Mouse (Mus musculus) left cerebral cortex, adult 9 months (tissue): ENCODE results near the gene Prkcz.
A peak's percentile ranks its signal among the peaks of the same experiment; 100 is the strongest.

Source experiments
- DNase-seq, 2 experiments: peaks; one replicate each; pipeline ENCODE4 v3.0.0; 2022; ENCODE audit warnings: low spot score in 2 of 2

Gene Prkcz

GRCm38 (mm10) chr4:155361303-155361791, at the start of gene Prkcz:
Prkcz (minus strand) TSS chr4:155361361.
- DNase-seq: peak in 1 of 2 experiments; percentile 65

DNA sequence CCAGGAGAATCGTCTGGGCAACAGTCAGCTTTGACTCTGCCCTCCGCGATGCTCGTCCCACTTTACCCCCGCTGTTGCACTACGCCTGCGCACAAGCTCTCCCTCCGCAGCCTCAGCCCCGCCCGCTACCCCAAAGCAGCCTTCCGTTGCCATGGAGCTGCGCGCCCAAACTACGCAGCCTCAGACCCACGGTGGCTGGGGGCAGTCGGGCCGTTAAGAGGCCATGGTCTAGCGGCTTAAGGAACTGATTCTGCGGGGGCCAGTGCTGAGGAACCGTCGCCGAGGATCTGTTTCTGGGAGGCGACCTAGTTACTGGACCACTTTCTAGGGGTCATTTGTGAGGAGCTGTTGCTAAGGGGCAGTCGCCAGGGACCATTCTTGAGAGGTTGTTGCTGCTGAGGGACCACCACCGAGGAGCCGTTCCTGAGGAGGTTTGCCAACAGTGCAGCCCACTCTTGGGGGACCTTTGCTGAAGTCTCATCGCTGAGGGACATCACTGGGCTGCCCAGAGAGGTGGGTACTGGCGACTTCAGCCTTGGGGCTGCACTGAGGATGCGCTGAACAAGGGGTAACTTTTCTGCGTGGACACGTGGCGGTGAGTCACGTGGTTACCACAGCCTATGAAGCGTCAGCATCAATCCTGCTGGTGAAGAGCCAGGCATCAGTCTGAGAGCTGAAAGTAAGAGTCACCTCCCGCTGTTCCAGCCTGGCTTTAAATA, 48.1 kb upstream of the Prkcz start, which contains the start of gene Cfap74:
Gene Cfap74 (plus strand): TSS at position 133 of the 719 bp plus-strand sequence.
- peak; percentile 72 to 84 for DNase-seq

DNA sequence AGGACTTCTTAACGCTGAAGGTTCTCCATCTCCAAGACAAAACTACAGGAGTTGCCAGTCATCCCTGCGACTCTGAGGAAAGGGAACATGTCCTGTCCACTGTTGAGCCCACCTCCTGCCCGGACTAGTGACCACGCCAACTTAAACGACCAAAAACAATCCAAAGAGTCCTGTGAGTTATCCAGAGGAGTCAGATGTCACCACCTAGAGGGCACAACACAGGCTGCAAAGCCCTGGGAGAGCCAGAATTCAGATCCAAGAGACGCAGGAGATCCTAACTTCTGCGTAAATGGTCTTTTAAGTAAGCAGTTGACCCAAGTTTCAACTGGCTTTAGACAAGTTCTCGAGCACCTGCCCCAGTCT, 47.5 kb upstream of the Prkcz start:
- no peak for DNase-seq

GRCm38 (mm10) chr4:155402489-155402888, 41.3 kb upstream of the Prkcz start:
- no peak for DNase-seq

- no peak for DNase-seq
Measured at GRCm38 (mm10) chr4:155401121-155401520, 40.0 kb upstream of the Prkcz start.

DNA sequence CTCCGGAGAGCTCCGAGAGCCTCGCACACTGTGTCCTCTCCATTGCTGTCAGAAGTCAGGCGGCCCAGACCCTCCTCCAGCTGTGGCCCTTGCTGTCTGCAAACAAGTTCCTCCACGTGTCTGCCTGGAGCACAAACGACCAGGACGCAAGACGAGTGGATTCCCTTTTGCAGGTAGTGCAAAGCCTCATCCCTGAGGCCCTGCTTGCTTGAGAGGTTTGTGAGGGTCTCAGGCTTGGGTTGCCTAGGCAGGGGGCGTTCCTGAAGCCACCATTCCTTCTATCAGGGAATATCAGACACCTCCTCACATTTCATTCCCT, 37.0 kb upstream of the Prkcz start:
- DNase-seq: peak in 1 of 2 experiments; percentile 10

DNA sequence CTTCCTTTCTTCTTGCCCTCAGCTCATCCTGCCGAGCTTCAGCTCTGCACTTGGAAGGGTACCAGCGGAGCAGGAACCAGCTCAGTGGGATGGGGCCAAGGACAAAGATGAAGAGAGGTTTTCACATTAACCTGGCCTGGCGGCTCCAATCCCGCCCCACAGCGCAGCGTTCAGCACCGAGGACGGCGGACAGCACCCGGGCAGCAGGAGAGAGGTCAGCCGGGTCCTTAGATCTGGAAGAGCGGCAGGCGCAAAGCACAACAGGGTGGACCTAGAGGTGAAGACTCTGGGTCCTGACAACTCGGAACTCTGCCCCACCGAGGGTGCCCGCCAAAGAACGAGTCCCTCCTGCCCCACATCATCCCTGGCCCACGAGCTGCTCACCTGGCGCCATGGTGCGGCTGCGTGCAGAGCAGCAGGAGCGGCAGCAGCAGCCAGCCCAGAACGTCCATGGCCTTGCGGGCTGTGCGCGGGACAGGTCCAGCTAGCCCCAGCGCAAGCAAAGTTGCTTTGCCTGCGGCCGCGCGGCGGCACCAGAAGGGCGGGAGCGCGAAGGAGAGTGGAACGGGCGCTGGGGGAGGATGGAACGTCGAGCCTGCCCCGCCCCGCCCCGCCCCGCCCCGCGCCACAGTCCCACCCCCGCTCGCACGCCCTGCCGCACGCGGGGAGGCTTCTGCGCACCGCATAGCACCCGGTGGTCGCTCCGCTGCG, 36.5 kb upstream of the Prkcz start, which contains the start of gene Gabrd:
Gene Gabrd (minus strand): TSS at position 602 of the 711 bp plus-strand sequence.
- DNase-seq: peak in 1 of 2 experiments; percentile 43

- no peak for DNase-seq
Measured at GRCm38 (mm10) chr4:155396751-155397150, 35.6 kb upstream of the Prkcz start.

DNA sequence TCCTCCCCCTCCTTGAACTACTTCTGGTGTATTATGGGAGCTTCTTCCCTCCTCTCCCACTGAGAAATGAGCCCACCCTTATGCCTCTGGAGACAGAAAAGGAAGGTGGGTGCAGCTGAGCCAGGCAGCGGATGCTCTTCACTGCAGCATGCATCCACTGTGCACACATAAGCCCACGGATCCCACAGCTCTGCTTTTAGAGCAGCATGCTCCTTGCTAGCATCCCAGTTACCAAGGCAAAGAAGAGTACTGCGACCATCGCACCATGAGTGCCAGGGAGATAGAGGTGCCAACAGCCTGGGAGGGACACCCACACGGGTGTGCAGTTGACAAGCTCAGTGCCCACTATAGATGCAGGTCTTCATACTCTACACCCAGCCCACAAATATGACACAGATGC, 34.3 kb upstream of the Prkcz start:
- peak; percentile 73 to 82 for DNase-seq

DNA sequence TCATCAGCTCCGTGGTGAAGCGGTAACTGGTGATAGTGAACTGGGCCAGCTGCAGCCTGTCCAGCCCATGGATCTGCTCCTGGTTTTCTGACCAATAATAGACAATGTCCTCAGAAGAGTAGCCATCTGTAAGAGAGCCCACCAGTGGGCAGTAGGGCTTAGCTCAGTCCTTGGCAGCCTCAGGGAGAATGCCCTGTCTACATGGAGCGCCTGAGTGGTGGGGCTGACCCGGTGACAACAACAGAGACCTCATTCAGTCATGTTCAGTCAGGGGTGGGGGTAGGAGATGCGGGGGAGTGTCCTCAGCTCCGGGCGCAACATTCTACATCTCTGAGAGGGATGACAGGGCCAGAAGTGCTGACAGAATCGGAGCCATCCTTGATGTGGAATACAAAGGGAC, 26.0 kb upstream of the Prkcz start:
- DNase-seq: no peak

GRCm38 (mm10) chr4:155383326-155383725, 22.2 kb upstream of the Prkcz start:
- no peak for DNase-seq

GRCm38 (mm10) chr4:155382752-155383151, 21.6 kb upstream of the Prkcz start:
- DNase-seq: peak; percentile 69 to 81

DNA sequence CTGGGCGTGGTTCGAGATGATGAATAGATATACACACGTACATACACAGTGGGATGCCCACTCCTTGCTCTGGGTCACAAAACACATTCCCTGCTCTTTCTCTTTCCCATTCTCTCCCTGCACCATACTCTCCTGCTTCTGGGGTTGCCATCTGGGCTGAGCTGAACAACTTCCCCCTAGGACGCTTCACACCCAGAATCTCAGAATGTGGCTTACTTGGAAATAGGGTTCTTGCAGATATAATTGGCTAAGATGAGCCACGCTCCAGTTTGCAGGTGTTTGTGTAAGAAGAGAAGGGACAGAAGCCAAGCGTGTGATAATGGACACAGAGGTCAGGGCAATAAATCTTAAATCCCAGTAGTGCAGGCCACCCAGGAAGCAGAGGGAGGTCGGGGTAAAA, 20.8 kb upstream of the Prkcz start:
- DNase-seq: no peak

DNA sequence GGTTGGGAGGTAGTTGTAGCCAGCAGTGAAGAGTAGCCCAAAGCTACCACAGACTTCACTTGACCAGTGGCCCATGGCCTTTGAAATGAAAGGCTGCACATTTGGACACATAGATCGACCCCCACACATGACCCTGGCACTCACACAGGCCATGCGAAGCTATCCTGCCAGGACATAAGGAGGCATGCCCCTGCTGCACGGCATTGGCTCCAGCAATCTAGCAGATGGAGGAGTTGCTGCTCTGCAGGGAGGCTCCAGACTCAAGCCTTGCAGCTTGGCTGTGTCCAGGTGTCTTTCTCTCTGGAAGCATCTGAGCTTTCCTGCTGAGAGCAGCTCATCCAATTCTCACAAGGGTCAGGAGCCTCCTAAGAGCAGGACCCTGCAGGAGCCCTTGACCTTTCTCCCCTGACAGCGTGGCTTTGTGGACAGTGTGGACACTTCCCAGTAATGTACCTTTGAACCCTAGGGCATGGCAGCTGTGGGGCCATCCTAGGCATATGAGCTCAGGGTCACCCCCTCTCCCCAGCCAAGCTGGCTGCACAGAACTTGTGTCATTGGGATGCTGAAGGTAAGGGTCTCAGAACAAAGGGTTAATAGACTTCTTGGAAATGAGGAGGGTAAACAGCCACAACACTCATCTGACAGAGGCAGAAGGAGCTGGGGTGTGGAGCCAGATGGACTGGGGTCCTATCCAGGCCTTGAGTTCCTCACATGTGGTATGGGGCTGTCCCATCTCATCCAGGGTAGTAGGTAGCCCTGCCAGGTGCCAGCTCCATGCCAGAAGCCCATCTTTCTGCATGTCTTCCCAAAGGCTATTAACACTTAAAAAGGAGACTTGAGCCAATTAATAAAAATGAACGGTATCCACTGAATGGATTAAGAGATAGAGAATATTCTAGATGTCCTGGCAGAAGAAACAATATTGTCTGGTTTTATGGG, 10.9 kb upstream of the Prkcz start:
- DNase-seq: no peak

- no peak for DNase-seq
Measured at GRCm38 (mm10) chr4:155370737-155371715, 9.9 kb upstream of the Prkcz start.

- DNase-seq: peak in 1 of 2 experiments; percentile 88
Measured at GRCm38 (mm10) chr4:155368684-155369083, 7.5 kb upstream of the Prkcz start.

- DNase-seq: no peak
Measured at GRCm38 (mm10) chr4:155367739-155368138, 6.6 kb upstream of the Prkcz start.

GRCm38 (mm10) chr4:155366784-155367183, 5.6 kb upstream of the Prkcz start:
- no peak for DNase-seq

DNA sequence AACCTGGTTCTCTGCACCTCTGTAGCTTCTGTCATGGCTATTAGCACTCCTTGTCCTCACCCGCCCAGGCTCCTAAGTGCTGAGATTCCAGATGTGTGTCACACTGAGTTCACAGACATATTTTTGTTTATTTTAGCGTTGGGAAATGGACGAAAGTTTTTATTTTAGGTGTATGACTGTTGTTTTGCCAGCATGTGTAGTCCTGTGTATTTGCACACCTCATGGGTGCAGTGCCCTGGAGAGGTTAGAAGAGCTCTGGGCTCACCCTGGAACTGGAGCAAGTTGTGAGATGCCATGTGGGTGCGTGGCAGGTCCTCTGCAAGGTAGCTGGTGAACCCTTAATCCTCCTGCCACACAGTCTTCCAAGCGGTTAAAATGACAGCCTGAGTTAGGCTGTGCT, 1.3 kb upstream of the Prkcz start:
- DNase-seq: no peak

GRCm38 (mm10) chr4:155360856-155361255, 305 bp downstream of the Prkcz start:
- DNase-seq: no peak
